Mouse (Mus musculus) splenic B cell, adult 2 months (primary cell): ENCODE measurements around the gene Zfp523.
"Not testable (repeated sequence)": the region's sequence is repeated elsewhere in the genome, so short reads cannot be mapped to it uniquely, and the experiment has no call there.

Source experiments
- DNase-seq: peaks from one replicate; pipeline ENCODE4 v3.0.0-alpha.2; 2011; ENCODE audit warnings: low read depth, low spot score
- H3K27me3 ChIP-seq: 2 replicates; pipeline ENCODE4 v1.6.1; 2012; ENCODE audit warnings: mild to moderate bottlenecking, low read length, moderate library complexity, mixed read lengths; ENCODE audit not compliant: control insufficient read depth, poor library complexity, insufficient read depth, severe bottlenecking
- H3K36me3 ChIP-seq: 2 replicates; pipeline ENCODE4 v1.6.1; 2012; ENCODE audit warnings: mild to moderate bottlenecking, low read length, moderate library complexity, mixed read lengths; ENCODE audit not compliant: control insufficient read depth, poor library complexity, insufficient read depth, severe bottlenecking

Zfp523 gene

DNA sequence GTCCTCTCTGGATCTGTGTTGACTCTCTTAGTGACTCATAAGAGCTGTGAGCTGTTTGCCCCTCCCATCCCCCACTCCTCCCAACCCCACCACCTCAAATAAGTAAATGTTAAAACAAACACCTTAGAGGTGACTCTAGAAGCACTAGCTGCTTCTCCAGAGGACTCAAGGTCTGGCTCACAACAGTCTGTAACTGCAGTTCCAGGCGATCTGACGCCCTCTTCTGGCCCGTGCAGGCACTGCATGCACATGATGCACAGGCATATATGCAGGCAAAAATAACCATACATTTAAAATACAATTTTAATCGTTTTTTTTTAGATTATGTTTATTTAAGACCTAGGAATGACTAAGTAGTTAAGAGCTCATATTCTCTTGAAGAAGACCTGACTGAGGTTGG lies 36.3 kb downstream of the Zfp523 start:
- Histone ChIP-seq H3K36me3 (peaks cover 2% of the 10 kb centered on the region), H3K27me3 (no peaks in the 10 kb centered on the region)
- DNase-seq = peak; percentile 60

DNA sequence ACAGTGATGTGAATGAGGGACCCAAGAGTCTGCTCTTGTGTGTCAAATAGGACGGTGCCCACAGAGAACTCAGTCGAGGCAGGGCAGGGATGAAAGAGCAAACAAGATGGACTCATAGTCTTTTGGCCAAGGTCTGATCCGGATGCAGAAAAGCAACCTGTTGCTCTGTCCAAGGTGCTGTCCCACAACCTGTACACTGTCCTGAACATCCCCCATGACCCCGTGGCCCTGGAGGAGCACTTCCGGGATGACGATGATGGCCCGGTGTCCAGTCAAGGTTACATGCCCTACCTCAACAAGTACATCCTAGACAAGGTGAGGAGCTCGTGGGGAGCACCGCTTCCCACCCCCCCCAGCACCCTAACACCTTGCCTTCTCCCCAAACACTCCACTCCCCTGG lies 39.9 kb downstream of the Zfp523 start:
- DNase-seq = no peak
- peaks cover 8% of the 10 kb centered on the region for H3K36me3 ChIP-seq

DNA sequence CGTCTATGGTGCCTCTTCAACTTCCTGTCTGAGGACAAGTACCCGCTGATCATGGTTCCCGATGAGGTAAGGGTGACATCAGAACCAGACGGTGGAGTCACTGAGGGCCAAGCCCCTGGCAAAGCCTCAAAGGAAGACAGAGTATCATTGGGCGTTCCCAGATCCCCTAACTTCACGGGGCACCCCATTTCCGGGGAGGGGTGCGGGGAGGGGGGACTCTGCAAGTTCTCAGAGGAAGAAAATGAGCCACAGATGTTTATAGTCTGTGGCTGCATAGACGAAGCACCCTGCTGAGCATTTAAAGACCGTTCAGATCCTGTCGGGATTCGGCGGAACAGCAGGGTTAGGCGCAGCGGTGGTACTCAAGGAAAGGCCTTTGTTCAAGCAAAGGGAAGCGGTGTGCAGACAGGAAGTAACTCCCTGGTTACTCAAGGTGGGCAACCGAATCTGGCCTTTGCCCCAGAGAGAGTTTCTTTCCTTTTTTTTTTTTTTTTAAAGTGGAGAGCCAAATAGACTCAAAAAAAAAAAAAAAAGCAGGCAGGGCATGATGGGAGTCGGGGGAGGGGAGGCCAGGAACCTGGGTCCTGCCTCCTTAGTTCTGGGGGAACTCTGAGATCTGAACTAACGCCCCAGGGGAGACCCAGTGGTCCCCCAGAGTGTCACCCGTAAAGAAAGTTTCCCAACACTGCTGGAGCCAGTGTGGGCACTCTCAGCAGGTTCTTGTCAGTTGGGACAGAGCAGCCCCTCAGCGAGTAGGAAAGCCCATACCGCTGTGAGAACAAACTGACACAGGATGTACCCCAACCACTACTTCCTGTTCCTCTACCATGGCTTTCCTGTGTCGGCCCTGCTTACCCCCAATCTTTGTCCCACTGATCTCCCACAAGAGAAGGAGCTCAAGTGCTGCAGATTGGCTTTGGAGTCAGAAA lies 41.1 kb downstream of the Zfp523 start:
- DNase-seq = peak; percentile 69
- Histone ChIP-seq H3K36me3 (peaks cover 8% of the 10 kb centered on the region), H3K27me3 (no peaks in the 10 kb centered on the region)

More for the DNA sequence above, 39.9 kb downstream of the Zfp523 start:
- no peaks in the 10 kb centered on the region for H3K27me3 ChIP-seq

DNA sequence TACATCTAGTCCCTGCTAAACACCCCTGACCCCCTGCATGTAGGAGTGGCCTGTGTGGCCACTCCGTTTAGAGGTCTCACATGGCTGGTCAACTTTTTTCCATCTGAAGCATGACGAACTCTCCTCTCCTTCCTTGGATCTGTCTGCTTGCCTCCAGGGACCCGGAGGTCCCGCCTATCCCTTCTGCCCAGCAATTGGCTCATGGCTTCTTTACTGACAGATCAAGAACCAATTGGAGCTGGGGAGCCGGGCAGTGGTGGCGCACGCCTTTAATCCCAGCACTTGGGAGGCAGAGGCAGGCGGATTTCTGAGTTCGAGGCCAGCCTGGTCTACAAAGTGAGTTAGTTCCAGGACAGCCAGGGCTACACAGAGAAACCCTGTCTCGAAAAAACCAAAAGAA lies 45.5 kb downstream of the Zfp523 start:
- H3K27me3 ChIP-seq, DNase-seq, H3K36me3 ChIP-seq: not testable (repeated sequence)

DNA sequence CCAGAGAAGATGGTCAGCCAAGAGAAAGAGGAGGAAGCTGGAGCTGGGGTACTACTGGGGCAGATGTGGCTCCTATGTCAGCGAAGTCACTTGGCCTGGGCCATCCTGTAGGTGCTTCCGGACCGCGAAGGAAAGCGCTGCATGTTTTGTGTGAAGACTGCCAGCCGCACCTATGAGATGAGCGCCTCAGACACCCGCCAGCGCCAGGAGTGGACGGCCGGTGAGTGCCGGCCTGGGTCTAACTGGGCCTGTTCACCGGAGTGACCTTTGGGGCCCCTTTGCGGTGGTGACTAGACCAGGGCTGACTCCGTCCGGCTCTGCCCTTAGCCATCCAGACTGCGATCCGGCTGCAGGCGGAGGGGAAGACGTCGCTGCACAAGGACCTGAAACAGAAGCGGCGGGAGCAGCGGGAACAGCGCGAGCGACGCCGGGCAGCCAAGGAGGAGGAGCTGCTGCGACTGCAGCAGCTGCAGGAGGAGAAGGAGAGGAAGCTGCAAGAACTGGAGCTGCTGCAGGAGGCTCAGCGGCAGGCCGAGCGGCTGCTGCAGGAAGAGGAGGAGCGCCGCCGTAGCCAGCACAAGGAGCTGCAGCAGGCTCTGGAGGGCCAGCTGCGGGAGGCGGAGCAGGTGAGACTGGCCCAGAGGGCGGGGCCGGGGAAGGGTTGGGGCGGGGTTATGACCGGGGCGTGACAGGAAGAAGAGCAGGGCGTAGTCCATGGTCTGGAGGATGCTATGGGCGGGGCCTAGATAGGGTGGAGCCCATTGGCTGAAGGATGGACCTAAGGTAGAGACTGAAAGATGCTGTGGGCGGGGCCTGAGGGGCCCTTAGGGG lies 46.8 kb downstream of the Zfp523 start:
- DNase-seq = peak; percentile 97
- Histone ChIP-seq H3K27me3 (no peaks in the 10 kb centered on the region), H3K36me3 (peaks cover 14% of the 10 kb centered on the region)

DNA sequence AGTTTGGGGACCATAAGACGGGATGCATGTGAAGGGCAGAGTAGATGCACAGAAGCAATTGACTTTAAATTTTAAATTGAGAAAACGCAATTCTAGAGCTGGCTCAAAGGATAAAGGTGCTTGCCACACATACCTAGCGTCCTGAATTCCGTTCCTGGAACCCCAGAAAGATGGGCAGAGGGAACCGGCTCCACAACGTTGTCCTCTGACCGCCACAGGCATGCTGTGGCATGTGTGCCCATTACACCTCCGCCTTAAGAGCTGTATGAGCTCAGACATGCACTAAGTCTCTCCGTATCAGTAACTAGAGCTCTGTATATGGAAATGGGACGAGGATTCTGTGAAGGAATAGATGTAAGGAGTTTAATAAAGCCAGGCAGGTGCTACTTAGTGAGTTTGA lies 47.7 kb downstream of the Zfp523 start:
- Histone ChIP-seq H3K27me3 (no peaks in the 10 kb centered on the region), H3K36me3 (peaks cover 14% of the 10 kb centered on the region)
- no peak for DNase-seq

DNA sequence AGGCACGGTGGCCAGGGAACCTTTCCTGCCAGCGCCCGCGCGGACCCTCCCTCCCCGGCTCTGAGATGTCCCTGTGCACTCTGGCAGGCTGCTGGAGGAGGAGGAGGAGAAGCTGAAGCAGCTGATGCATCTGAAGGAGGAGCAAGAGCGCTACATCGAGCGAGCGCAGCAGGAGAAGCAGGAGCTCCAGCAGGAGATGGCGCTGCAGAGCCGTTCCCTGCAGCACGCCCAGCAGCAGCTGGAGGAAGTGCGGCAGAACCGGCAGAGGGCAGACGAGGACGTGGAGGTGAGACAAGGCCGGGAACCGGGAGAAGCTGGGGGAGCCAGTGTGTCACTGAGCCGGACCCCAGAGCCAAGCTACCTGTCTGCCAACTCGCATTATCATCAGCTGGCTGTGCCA lies 49.1 kb downstream of the Zfp523 start:
- peak; percentile 85 for DNase-seq
- Histone ChIP-seq H3K27me3 (no peaks in the 10 kb centered on the region), H3K36me3 (peaks cover 10% of the 10 kb centered on the region)

DNA sequence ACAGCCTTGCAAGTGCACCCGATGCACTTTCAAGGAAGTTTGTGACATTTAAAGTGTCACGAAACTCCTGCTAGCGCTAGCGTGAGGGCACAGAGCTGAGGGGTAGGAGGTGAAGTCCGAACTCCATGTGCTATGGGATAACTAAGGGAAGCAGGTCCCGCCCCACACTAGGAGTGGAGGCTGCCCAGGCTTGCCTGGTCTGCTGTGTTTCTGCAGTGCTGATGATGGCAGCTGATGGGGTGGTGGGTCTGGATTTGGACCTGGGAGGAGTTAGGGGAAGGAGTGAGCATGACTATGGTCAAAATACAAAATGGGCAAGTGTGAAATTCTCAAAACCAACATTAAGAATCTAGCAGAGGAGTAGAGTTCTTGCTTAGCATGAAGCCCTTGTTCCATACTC lies 53.6 kb downstream of the Zfp523 start:
- no peak for DNase-seq
- peaks cover 8% of the 10 kb centered on the region for H3K36me3 ChIP-seq
- H3K27me3 ChIP-seq = no peaks in the 10 kb centered on the region

DNA sequence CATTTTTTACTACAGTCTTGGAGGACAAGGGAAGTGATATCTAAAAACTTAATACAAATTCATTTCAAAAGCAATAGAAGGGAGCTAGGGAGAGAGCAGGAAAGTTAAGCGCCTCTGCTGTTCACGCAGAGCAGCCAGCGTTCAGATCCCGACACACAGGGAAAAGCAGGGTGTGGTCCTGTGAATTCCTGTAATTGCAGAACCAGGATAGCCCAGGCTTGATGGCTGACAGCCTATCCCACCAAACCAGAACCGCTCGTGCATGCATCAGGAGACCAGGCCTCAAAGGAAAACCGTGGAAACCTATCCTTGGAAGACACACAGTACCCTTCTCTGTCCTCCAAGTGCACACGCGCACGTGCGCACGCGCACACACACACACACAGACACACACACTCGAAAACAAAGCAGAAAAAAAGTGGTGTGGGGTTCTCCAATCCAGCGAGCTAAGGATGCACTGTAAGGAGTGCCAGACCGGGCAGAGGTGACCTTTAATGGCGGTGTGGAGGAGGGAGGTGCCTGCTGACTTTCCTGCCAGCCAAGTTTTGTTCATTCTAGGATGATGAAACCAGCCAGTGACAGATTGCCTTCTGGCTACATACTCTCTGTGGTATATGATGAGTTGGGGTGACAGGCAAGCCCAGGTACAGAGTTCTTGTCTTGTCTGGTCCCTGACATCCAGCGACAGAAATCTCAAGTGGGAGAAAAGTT lies 54.3 kb downstream of the Zfp523 start:
- H3K36me3 ChIP-seq = peaks cover 8% of the 10 kb centered on the region
- H3K27me3 ChIP-seq = no peaks in the 10 kb centered on the region
- no peak for DNase-seq

DNA sequence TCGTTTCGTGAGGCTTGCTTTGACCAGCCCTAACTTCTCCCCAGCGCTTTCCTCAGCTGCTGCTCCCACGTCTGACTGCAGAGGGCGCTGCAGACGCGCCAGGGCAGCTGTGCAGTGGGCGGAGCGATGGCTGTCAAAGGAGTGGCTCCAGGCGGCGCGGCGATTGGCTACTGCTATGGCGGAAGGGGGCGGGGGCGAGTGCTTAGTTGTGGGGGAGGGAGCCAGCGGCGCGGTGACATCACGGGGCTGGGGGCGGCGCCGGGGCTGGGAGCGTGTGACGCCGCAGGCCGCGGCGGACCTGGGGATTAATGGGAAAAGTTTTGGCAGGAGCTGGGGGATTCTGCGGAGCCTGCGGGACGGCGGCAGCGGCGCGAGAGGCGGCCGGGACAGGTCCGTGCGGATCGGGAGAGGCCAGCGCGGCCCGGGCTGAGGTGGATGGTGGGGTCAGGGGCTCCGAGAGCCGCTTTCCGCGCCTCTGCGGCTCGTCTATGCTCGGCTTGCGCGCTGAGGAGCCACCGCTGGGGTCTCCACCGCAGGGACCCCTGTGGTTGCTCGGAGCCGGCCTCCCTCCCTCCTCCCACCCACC lies 55.6 kb downstream of the Zfp523 start, which contains the start of gene Ppard:
TSS of gene Ppard (plus strand) at position 226 of the 586 bp plus-strand sequence.
- peaks cover 6% of the 10 kb centered on the region for H3K36me3 ChIP-seq
- DNase-seq = peak; percentile 98
- H3K27me3 ChIP-seq = no peaks in the 10 kb centered on the region

DNA sequence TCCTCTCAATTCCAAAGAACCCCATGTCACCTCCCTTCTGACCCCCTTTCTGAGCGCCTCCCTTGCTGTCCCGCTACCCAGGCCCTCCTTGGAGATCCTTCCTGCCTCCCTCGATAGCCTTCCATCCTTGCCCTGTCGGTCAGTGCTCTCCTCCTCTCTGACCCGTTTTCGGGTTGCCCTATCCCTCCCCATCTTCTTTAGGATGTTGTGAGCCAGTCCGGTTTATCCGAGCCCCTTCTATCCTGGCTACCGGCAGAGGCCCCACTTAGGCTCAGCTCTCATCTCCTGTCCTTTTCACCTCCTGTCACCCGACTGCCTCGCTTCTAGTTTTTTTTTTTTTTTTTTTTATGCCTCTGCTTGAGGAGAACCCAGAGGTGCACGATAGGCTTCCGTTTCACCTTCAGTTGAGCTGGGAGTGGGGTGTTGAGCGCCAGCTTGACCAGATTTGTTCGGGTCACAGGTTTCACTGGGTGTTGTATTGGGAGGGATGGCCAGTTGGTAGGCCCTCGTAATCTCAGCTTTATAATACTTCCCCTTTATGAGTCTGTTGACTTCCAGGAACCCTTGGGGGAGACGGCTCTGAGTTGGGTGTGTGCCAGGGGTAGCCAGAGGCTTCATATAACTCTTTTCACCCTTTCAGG lies 56.3 kb downstream of the Zfp523 start:
- H3K27me3 ChIP-seq = no peaks in the 10 kb centered on the region
- DNase-seq = peak; percentile 68
- H3K36me3 ChIP-seq = peaks cover under 1% of the 10 kb centered on the region; the same call in 1 of the 2 replicates

DNA sequence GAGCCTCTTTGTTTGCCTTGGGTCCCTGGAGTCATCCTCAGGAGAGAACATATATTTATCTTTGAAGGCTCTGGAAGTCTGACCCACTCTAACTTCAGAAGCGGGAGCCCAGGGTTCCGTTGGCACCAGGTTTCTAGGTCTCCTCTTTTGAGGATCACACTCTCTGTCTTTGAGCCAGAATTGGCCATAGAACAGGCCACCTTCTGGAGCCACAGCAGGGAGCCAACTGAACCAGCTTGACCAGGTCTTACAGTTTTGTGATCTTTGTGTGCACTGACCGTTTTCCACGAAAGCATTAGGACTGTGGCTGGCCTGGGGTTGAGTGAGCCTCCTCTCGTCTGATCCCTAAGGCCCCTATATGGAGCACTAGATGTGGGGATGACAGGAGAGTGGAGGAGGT lies 57.7 kb downstream of the Zfp523 start:
- Histone ChIP-seq H3K27me3 (no peaks in the 10 kb centered on the region), H3K36me3 (no peaks in the 10 kb centered on the region; the same call in 1 of the 2 replicates)
- no peak for DNase-seq

DNA sequence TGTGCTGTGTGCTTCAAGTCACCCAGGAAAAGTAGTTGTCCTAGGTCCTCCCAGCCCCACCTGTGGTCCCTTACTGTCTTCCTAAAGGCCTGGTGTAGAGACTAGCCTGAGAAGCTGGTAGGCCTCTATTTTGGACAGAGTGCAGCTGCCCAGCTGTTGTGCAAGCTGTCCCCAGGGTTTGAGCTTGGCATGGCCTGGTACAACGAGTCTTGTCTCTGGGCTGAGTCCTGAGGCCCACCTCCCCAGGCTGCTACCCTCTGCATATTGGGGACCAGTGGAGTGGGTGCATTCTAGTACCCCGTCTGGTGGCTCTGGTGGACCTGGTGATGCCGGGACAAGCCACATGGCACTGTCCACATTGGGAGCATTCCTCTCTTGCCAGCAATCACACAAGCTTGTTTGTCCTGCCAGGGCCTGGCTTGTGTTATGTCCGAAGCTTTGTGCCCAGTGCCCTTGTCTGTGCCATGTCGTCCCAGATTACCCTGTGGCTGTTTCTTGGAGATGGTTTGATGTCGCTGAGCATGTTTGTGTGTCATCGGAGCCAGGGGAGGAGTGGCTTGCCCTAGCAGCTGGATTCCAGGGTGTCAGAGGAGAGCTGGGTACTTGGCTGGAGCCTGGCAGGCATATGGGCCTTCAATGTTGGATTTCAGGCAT lies 59.2 kb downstream of the Zfp523 start:
- no peak for DNase-seq
- Histone ChIP-seq H3K36me3 (no peaks in the 10 kb centered on the region; the same call in 1 of the 2 replicates), H3K27me3 (no peaks in the 10 kb centered on the region)
